Mouse (Mus musculus) embryonic facial prominence, embryonic 13.5 days (tissue): ENCODE measurements at regions not wholly inside any gene's neighbourhood (a gene's known extent, or its start where the extent isn't known, plus 50 kb on each side); places are given as distances from the start of the nearest gene placed in this dataset.

Experiments used
- ATAC-seq: fragments of 200-750 bp; cut with Nextera tagmentation; 2 replicates; pipeline ENCODE4 v1.8.0; 2017; ENCODE audit warnings: low read depth; ENCODE audit not compliant: insufficient number of reproducible peaks, insufficient read depth, low FRiP score, low TSS enrichment
- H3K27ac ChIP-seq: fragments of 300-500 bp; sonication (generic); 2 replicates; pipeline ENCODE4 v1.5.1; 2015; ENCODE audit warnings: moderate library complexity, mild to moderate bottlenecking, inconsistent platforms
- H3K27me3 ChIP-seq: fragments of 300-500 bp; sonication (generic); 2 replicates; pipeline ENCODE4 v1.6.1; 2015; ENCODE audit warnings: mild to moderate bottlenecking, inconsistent platforms
- H3K36me3 ChIP-seq: fragments of 300-500 bp; sonication (generic); 2 replicates; pipeline ENCODE4 v1.6.1; 2015; ENCODE audit warnings: mild to moderate bottlenecking, inconsistent platforms
- H3K4me1 ChIP-seq: fragments of 300-500 bp; sonication (generic); 2 replicates; pipeline ENCODE4 v1.6.1; 2015; ENCODE audit warnings: inconsistent platforms
- H3K4me2 ChIP-seq: fragments of 300-500 bp; sonication (generic); 2 replicates; pipeline ENCODE4 v1.6.1; 2015; ENCODE audit warnings: moderate library complexity, mild to moderate bottlenecking, inconsistent platforms
- H3K4me3 ChIP-seq: fragments of 300-500 bp; sonication (generic); 2 replicates; pipeline ENCODE4 v1.5.1; 2015; ENCODE audit warnings: mild to moderate bottlenecking, inconsistent platforms
- H3K9ac ChIP-seq: fragments of 300-500 bp; sonication (generic); 2 replicates; pipeline ENCODE4 v1.6.1; 2015; ENCODE audit warnings: mild to moderate bottlenecking, inconsistent platforms
- H3K9me3 ChIP-seq: fragments of 300-500 bp; sonication (generic); 2 replicates; pipeline ENCODE4 v1.6.1; 2016; ENCODE audit warnings: inconsistent platforms
- WGBS: fragments of 180-500 bp; shearing (Covaris S2); methylation state at CpG from one replicate; pipeline ENCODE4 v1.1.7; 2015; ENCODE audit warnings: mixed read lengths; 5-methylcytosine and 5-hydroxymethylcytosine counted together

DNA sequence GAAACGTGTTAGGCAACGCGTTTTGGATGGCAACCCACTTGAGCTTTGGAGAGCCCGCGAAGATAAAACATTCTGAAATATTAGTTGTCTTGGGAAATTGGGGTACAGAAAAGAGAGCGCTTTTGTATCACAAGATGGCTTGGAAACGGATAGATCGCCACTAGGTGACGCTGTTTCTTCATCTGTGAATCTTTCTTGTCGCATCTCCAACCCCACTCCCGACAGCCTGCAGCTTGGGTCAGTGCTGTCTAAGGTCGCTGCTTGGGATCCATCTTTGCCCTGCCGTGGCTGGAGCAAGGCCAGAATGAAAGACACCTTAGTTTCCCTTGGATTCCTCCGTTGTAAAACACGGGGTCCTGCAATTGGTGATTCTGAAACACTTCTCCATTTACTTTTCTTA, 88.3 kb downstream of the Aldh8a1 start:
- WGBS = 3% methylated on average over 15 of the region's 15 CpGs
- Histone ChIP-seq H3K4me3 (peak overlapping the region; percentile 18), H3K4me2 (peak overlapping the region; percentile 47), H3K36me3 (no peaks in the 10 kb centered on the region), H3K9me3 (no peaks in the 10 kb centered on the region), H3K27ac (no peak overlapping the region), H3K4me1 (peaks cover 29% of the 10 kb centered on the region), H3K9ac (peak overlapping the region; percentile 17; the same call in 1 of the 2 replicates), H3K27me3 (no peaks in the 10 kb centered on the region; the same call in 1 of the 2 replicates)
- ATAC-seq = no peak; the same call in 1 of the 2 replicates

DNA sequence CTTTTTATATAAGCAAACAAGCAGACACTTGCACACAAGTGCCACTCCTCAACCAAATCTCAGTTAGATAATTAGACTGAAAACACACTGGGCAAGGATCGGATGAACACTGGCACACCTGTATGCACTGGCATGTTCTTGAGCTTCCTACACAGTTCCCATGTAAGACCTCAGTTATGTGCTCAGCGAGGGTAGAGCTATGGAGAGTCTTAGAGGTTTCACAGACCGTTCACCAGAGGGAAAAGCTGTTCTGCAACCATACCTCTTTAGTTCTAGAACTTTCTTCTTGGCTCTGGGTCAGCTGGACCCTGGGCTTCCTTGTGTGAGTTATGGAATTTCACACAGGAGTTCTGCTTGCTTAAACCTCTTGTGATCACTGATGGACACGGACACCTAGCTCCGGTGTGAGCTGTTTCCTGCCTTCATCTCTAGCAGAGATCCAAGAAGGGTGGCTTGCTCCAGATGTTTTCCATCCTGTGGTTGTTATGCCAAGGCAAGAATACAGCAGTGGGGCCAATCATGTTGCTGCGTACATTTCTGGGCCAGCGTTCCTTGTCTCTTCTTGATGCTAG, 88.8 kb downstream of the Aldh8a1 start:
- Histone ChIP-seq H3K9me3 (no peaks in the 10 kb centered on the region), H3K27ac (peak overlapping the region; percentile 71), H3K27me3 (no peaks in the 10 kb centered on the region; the same call in 1 of the 2 replicates), H3K4me2 (peak overlapping the region; percentile 47), H3K4me3 (no peak overlapping the region), H3K9ac (no peak overlapping the region), H3K36me3 (no peaks in the 10 kb centered on the region), H3K4me1 (peaks cover 29% of the 10 kb centered on the region)
- ATAC-seq = no peak
- 31% methylated on average over 7 of the region's 7 CpGs for WGBS

DNA sequence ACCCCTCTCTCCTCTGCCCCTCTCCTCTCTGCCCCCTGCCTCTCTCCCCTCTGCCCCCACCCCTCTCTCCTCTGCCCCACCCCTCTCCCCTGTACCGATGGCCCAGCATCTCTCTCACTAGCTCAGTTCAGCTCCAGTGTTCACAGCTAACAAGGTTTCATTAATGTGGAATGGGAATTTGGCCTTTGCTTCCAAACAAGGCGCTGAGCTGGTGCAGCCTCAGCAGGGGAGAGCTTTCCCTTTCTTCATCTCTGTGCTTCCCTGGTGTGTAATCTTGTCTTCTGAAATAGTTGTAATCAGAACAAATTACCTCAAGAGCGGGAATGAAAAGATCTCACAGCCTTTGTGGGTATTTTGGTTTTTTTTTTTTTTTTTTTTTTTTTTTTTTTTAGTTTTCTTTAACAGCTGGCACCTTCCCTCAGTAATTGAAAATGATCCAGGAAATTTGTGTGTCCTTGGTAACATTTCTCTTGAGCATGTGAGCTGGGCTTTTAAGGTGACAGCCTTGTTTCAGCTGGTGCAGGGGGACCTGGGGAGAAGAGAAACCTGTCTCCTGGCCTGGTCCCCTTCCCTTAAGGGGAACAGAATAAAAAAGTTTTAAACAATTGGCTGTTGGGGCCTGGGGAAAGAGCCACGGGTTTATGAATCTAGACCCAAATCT, 90.5 kb downstream of the Aldh8a1 start:
- Histone ChIP-seq H3K9me3 (no peaks in the 10 kb centered on the region), H3K27me3 (no peaks in the 10 kb centered on the region; the same call in 1 of the 2 replicates), H3K36me3 (no peaks in the 10 kb centered on the region), H3K4me3 (no peak overlapping the region), H3K27ac (no peak overlapping the region), H3K9ac (no peak overlapping the region), H3K4me2 (no peak overlapping the region), H3K4me1 (peaks cover 26% of the 10 kb centered on the region)
- 21% methylated on average over 4 of the region's 4 CpGs for WGBS
- ATAC-seq = no peak

DNA sequence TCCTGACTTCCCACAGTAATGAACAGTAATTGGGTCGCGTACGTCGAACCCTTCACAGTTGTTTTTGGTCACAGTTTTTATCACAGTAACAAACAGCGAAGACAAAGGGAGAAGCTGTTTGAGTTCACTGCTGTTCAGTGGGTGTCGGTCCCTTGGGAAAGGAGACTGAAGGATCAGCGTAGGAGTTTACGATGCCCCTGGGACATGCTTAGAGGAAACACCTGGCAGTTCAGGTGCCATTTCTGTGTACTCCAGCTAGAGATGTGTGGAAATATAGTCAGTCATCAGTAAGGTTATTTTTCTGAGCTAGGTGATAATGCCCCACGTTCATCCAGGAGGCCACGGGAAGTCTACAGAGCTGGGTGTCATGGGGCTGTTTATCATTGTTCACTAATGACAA, 91.3 kb downstream of the Aldh8a1 start:
- Histone ChIP-seq H3K27ac (no peak overlapping the region), H3K36me3 (no peaks in the 10 kb centered on the region), H3K9ac (no peak overlapping the region), H3K4me2 (no peak overlapping the region), H3K9me3 (no peaks in the 10 kb centered on the region), H3K4me3 (no peak overlapping the region), H3K27me3 (no peaks in the 10 kb centered on the region; the same call in 1 of the 2 replicates), H3K4me1 (peaks cover 18% of the 10 kb centered on the region)
- 53% methylated on average over 10 of the region's 10 CpGs for WGBS
- no peak for ATAC-seq

DNA sequence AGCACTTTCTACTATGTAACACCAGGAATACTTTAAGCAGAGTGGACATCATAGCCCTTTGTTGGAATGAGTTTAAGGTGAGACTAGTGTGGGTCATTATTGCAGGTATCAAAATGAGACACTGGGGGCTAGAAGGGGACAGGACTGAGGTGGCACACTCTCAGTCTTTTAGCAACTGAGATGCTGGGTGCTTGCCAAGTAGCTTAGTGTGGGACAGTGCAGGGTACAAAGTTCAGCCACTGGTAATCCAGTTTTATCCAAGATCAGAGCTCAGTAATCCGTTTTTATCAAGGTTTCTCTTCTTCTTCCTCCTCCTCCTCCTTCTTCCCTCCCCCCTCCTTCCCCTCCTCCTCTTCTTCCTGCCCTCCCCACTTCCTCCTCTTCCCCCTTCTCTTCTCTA, 92.9 kb downstream of the Aldh8a1 start:
- no peak overlapping the region for H3K27ac ChIP-seq
- H3K4me2 ChIP-seq = no peak overlapping the region
- H3K4me3 ChIP-seq = no peak overlapping the region
- 40% methylated on average over 1 of the region's 1 CpGs for WGBS
- ATAC-seq = no peak
- peaks cover 18% of the 10 kb centered on the region for H3K4me1 ChIP-seq
- no peaks in the 10 kb centered on the region for H3K27me3 ChIP-seq
- no peaks in the 10 kb centered on the region for H3K9me3 ChIP-seq
- no peaks in the 10 kb centered on the region for H3K36me3 ChIP-seq
- H3K9ac ChIP-seq = no peak overlapping the region

DNA sequence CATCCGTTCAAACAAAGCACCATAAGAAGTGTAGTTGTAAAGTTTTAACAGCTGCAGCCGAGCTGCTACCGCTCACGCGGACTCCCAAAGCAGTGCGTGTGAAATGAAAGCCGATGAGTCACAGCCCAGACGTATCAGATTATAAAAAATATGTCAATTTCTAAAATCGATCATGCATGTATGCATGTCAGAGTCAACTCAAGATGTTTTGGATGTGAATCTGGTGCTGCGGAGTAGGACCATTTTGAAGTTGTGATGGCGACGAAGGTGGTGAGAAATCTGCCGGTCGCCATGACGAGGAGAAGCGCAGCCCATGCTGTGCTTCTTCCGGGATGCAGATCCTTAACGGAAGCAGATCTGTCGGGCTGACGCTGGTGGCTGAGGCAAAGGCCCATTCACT, 93.5 kb downstream of the Aldh8a1 start:
- Histone ChIP-seq H3K36me3 (no peaks in the 10 kb centered on the region), H3K4me1 (peaks cover 12% of the 10 kb centered on the region), H3K9me3 (no peaks in the 10 kb centered on the region), H3K9ac (no peak overlapping the region), H3K27ac (no peak overlapping the region), H3K27me3 (no peaks in the 10 kb centered on the region), H3K4me2 (peak overlapping the region; percentile 2; the same call in 1 of the 2 replicates), H3K4me3 (no peak overlapping the region)
- WGBS = 65% methylated on average over 20 of the region's 20 CpGs
- ATAC-seq = no peak

DNA sequence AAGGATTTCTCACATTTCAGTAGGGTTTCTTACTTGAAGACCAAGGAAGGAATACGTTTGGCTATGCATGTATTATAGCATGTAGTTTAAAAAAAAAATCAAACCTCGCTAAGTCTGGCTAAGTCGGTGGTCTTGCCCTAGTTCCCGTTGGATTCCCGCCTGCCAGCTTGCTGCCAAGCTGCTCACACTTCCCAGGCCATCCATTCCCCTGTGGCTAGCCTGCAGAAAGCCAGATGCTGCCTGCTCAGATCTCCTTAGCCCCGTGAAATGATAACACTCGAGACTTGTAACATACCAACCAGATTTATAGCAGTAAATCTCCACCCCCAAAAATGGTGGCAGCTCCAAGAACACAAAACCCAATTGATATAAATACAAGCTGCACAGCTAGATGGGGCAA, 97.2 kb downstream of the Aldh8a1 start:
- Histone ChIP-seq H3K27me3 (no peaks in the 10 kb centered on the region), H3K9me3 (no peaks in the 10 kb centered on the region), H3K4me2 (no peak overlapping the region), H3K4me1 (no peaks in the 10 kb centered on the region), H3K27ac (no peak overlapping the region), H3K36me3 (no peaks in the 10 kb centered on the region), H3K4me3 (no peak overlapping the region), H3K9ac (no peak overlapping the region)
- WGBS = 63% methylated on average over 7 of the region's 7 CpGs
- no peak for ATAC-seq

DNA sequence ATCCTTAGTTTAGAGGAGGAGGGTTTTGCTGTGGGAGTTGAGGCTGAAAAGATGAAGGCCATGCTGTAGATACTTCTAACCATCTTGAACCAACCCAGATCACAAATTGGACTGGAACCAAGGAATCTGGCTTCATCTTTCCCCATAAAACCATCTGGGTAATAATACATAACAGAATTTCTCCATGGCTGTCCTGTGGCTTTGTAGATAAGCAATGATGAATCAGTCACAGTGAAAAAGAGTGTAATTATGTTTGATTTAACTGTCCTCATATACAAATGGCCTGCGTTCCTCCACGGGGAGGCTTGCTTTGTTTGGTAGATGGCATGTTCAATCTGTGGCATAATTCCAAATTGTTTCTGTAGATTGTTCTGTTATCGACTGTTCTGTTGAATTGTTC, 100.9 kb downstream of the Aldh8a1 start:
- no peak overlapping the region for H3K9ac ChIP-seq
- H3K9me3 ChIP-seq = no peaks in the 10 kb centered on the region
- no peaks in the 10 kb centered on the region for H3K27me3 ChIP-seq
- no peak for ATAC-seq
- H3K4me3 ChIP-seq = no peak overlapping the region
- H3K4me2 ChIP-seq = no peak overlapping the region
- H3K4me1 ChIP-seq = no peaks in the 10 kb centered on the region
- 60% methylated on average over 3 of the region's 3 CpGs for WGBS
- H3K27ac ChIP-seq = no peak overlapping the region
- H3K36me3 ChIP-seq = no peaks in the 10 kb centered on the region

DNA sequence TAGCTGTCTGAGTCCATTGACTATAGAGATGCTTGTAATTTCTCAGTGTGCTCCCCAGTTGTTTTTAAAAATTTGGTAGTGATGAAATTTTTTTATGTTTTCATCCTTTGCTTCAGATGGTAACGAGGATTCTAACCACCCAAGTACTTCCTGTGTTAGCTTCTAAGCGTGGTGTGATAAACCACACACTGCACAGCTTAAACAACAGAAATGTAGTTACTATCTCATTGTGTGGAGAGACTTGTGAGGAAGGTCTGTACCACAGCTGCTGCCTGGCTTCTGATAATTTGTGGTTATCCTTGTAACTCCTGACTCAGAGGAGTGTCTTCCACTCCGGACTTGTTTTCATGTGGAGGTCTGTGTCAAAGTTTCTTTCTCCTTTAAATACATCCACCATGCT, 102.3 kb downstream of the Aldh8a1 start:
- Histone ChIP-seq H3K9me3 (no peaks in the 10 kb centered on the region), H3K4me2 (no peak overlapping the region), H3K27me3 (no peaks in the 10 kb centered on the region), H3K4me1 (no peaks in the 10 kb centered on the region), H3K36me3 (no peaks in the 10 kb centered on the region), H3K9ac (no peak overlapping the region), H3K27ac (no peak overlapping the region), H3K4me3 (no peak overlapping the region)
- WGBS = 85% methylated on average over 3 of the region's 3 CpGs
- no peak for ATAC-seq

DNA sequence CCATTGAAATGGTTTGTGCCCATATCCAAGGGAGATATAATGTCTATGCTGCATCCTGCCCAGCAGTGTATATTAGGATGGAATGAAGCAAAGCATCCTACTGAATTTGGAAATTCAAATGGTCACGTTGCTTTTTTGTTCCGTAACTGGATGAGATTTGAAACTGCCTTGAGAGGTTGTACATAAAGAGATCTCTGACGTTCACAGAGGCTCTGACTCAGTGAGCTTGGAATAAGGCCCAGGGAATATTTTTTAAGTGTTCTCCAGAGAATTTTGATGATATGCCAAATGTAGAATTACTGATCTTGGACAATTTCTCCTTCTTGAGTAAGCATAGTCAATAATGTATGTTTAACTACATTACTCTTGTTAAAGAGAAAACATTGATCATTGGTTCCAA, 104.2 kb downstream of the Aldh8a1 start:
- Histone ChIP-seq H3K4me1 (no peaks in the 10 kb centered on the region), H3K36me3 (no peaks in the 10 kb centered on the region), H3K9ac (no peak overlapping the region), H3K4me3 (no peak overlapping the region), H3K27me3 (no peaks in the 10 kb centered on the region), H3K9me3 (no peaks in the 10 kb centered on the region), H3K27ac (no peak overlapping the region), H3K4me2 (no peak overlapping the region)
- 90% methylated on average over 3 of the region's 3 CpGs for WGBS
- no peak for ATAC-seq

DNA sequence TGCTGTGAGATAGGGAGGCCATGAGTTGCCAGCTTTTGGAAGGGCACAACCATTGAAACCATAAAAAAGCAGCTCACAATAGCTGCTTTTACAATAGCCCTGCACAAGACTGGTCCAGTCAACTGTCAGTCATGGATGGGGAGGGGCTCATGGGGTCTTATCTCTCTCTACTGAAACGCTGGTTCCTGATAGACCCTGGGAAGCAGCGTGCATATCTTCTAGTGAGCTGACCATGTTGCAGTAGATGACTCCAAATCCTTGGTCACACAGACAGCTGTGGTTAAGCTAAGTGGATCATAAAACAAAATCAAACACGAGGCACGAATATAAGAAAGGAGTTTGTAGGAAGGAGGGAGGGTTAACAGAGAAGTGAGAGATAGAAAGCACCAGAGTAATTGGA, 105.0 kb downstream of the Aldh8a1 start:
- H3K27me3 ChIP-seq = no peaks in the 10 kb centered on the region
- no peak overlapping the region for H3K4me3 ChIP-seq
- 78% methylated on average over 4 of the region's 4 CpGs for WGBS

DNA sequence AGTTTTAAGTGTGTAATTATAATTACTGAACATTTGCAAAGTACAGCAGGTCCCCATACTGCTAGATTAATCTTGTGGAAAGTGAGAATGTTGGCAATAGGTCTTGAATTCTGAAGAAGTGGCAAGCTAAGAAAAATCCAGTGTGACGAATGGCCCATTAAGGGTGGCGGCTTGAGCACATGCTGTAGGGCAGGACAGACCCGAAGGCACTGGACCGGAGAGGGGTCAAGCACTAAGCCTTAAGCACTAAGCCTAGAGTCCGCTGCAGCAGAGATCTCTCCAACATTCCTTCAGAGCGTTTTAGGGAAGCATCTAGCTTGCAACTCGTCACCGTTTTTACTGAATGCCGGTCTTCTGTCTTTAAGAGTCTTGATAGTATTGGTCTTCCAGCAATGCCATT, 105.6 kb downstream of the Aldh8a1 start:
- H3K4me3 ChIP-seq = no peak overlapping the region
- no peak overlapping the region for H3K4me2 ChIP-seq
- no peaks in the 10 kb centered on the region for H3K4me1 ChIP-seq
- 81% methylated on average over 9 of the region's 9 CpGs for WGBS
- no peak overlapping the region for H3K27ac ChIP-seq
- no peak for ATAC-seq
- H3K36me3 ChIP-seq = no peaks in the 10 kb centered on the region
- H3K9me3 ChIP-seq = no peaks in the 10 kb centered on the region
- no peak overlapping the region for H3K9ac ChIP-seq
- no peaks in the 10 kb centered on the region for H3K27me3 ChIP-seq

More for the DNA sequence above, 105.0 kb downstream of the Aldh8a1 start:
- no peaks in the 10 kb centered on the region for H3K36me3 ChIP-seq
- no peaks in the 10 kb centered on the region for H3K9me3 ChIP-seq
- no peak overlapping the region for H3K9ac ChIP-seq
- H3K4me1 ChIP-seq = no peaks in the 10 kb centered on the region
- no peak overlapping the region for H3K4me2 ChIP-seq
- no peak overlapping the region for H3K27ac ChIP-seq
- no peak for ATAC-seq
